Mouse (Mus musculus) brain, adult 2 months (tissue): ENCODE data around the gene Azin2.

Source experiments
- DNase-seq: peaks from one replicate; pipeline ENCODE4 v3.0.0; 2011; ENCODE audit warnings: low read depth, low spot score

The Azin2 gene

GRCm38 (mm10) chr4:128942346-128942745, 19.9 kb downstream of the Azin2 start:
- no peak for DNase-seq

- DNase-seq = no peak
Observed at GRCm38 (mm10) chr4:128935595-128935994, 26.6 kb downstream of the Azin2 start.

- DNase-seq = no peak
Observed at GRCm38 (mm10) chr4:128932783-128933182, 29.5 kb downstream of the Azin2 start.

- peak; percentile 96 for DNase-seq
Observed at GRCm38 (mm10) chr4:128924841-128925606, 37.2 kb downstream of the Azin2 start.

GRCm38 (mm10) chr4:128923603-128924002, 38.6 kb downstream of the Azin2 start:
- peak; percentile 47 for DNase-seq

- DNase-seq = no peak
Observed at GRCm38 (mm10) chr4:128919106-128919505, 43.1 kb downstream of the Azin2 start.

GRCm38 (mm10) chr4:128918187-128918586, 44.1 kb downstream of the Azin2 start:
- no peak for DNase-seq

GRCm38 (mm10) chr4:128917756-128918155, 44.5 kb downstream of the Azin2 start:
- peak; percentile 74 for DNase-seq

GRCm38 (mm10) chr4:128917119-128917518, 45.1 kb downstream of the Azin2 start:
- DNase-seq = no peak

GRCm38 (mm10) chr4:128913794-128914193, 48.4 kb downstream of the Azin2 start:
- no peak for DNase-seq

GRCm38 (mm10) chr4:128912085-128912484, 50.2 kb downstream of the Azin2 start:
- no peak for DNase-seq

GRCm38 (mm10) chr4:128910276-128911063, 51.8 kb downstream of the Azin2 start:
- DNase-seq = peak; percentile 66

- peak; percentile 61 for DNase-seq
Observed at GRCm38 (mm10) chr4:128909378-128909831, 52.8 kb downstream of the Azin2 start.

GRCm38 (mm10) chr4:128908586-128909377, 53.5 kb downstream of the Azin2 start:
- peak; percentile 91 for DNase-seq

GRCm38 (mm10) chr4:128907238-128907968, 54.8 kb downstream of the Azin2 start:
- DNase-seq = no peak

GRCm38 (mm10) chr4:128906757-128907156, 55.5 kb downstream of the Azin2 start:
- no peak for DNase-seq

- DNase-seq = no peak
Observed at GRCm38 (mm10) chr4:128905251-128905650, 57.0 kb downstream of the Azin2 start.

GRCm38 (mm10) chr4:128904035-128904800, 58.0 kb downstream of the Azin2 start:
- peak; percentile 69 for DNase-seq

GRCm38 (mm10) chr4:128902390-128902789, 59.9 kb downstream of the Azin2 start:
- DNase-seq = peak; percentile 95

- DNase-seq = no peak
Observed at GRCm38 (mm10) chr4:128900484-128900883, 61.8 kb downstream of the Azin2 start.
